Mouse (Mus musculus) intestine, embryonic 16.5 days (tissue): ENCODE data around the gene Abcb4. TPM values are rescaled to one million over a fixed set of nuclear protein-coding genes. Genes with fewer than 3 reads are reported as not detected.

Experiments used
- polyA plus RNA-seq: library from polyadenylated mRNA; unstranded; fragments of >200 nt; fragmentation: Nextera tagmentation; extraction: Ambion mirVana; gene quantifications from 2 replicates; pipeline ENCODE4 v1.2.1, GENCODE M21; 2015

Gene Abcb4
- polyA plus RNA-seq, 1 experiment from 2014 or later, result 0.88 TPM

Other genes with a start within 250 kb of the Abcb4 start
- gene Abcb1a, start 233.6 kb upstream of the Abcb4 start, polyA plus RNA-seq, result 9.0 and 11.9 TPM in 2 replicates
- gene Abcb1b, start 95.6 kb upstream of the Abcb4 start, polyA plus RNA-seq, result 1.2 and 1.9 TPM in 2 replicates
- gene Crot, start 103.6 kb downstream of the Abcb4 start, polyA plus RNA-seq, result 63.0 and 77.2 TPM in 2 replicates
- gene Tmem243, start 207.0 kb downstream of the Abcb4 start, polyA plus RNA-seq, result 5.3 and 10.5 TPM in 2 replicates